Mouse (Mus musculus): ENCODE results near the gene Cttnbp2nl.

The Cttnbp2nl gene

DNA sequence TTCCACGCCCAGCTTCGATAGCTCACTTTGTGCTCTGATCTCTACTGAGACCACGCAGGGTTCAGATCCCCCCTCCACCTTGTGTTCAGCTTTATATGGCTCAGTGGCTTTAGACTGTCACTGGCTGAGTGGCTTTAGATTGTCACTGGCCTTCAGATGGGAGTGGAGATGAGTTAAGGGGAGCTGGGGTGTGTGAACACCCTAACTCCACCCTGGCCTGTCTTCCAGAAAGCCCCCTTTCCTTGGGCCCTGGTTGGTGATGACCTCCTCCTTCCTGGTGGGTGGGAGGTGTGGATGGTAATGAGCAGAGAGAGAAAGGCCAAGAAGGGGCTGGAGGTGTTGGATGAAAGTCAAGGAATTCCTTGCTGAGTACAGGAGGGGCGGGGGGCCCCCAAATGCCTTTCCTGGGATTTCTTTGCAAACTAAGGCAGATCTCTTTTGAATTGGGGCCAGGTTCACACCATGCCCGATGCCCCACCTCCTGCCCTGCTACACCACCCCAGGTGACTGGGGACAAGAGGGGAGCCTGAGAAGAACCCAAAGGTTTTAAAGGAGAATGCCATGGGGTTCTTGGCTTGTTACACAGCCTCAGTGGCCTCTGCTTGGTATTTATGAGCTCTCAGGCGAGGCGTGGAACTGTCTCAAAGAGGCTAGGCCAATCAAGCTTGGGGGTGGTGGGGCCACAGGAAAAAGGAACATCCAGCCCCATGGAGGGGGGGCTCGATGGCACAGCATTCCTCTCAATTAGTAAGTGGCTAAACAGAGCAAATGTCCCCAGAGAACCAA is 87.7 kb downstream of the Cttnbp2nl start:
- in situ Hi-C loops (cut with MboI) = no loop called here

DNA sequence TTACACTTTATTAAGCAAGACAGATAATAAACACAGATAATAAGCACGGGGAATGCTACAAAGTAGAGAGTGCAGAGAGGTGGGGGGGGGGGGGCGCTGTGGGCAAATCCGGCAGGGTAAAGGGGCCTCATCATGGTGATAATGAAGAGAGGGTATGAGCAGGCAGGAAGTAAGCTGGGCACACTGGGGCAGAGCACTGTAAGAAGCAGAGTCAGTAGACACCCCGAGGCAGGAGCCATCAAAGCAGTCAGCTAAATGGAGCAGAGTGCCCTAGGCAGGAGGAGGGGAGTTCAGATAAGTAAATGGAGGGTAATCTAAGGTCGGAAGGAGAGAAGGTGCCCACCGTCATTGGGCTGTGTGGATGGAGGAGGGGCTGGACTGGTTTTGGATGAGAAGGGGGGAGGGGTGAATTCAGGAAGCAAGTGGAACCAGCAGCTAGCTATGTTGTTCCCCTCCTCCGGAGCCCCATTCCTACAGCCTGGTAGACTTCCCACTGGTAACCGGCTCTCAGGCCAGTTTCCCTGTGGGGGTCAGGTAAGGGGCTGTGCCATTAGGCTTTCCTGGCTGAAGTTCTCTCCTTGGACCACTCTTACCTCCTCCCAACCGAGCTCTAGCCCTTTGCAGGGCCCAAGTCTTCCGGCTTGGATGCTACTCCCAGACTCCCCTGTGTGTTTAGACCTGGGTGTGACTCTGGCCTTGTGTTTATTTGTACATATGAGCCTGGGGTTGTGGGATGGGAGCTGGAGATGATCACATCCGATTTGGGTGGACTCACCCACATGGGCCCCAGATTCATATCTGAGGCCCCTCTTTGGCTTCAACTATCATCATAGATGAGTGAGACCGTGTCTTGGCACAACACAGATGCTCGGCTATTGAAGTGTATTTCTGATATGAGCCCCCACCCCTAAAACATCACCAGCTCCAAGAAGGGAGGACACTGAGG is 89.3 kb downstream of the Cttnbp2nl start:
- in situ Hi-C loops (cut with MboI) = no loop called here

DNA sequence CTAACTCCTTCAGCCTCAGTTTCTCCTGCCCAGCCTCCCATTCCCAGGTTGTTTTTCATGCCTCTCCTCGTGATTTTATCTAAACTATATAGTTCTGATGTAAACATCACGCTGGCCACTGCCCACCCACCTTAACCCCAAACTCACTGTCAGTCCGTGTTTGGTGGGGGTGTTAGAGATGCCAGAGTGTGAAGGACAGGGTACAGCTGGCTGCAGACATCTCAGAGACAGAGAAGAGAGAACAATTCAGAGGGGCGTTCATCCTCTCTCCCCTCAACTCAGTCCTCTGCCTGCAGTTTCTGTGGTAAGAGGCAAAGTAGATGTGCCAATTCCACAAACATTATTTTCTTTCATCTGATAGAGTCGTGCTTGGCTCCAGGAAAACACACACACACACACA is 90.1 kb downstream of the Cttnbp2nl start:
- in situ Hi-C loops (cut with MboI) = no loop called here

DNA sequence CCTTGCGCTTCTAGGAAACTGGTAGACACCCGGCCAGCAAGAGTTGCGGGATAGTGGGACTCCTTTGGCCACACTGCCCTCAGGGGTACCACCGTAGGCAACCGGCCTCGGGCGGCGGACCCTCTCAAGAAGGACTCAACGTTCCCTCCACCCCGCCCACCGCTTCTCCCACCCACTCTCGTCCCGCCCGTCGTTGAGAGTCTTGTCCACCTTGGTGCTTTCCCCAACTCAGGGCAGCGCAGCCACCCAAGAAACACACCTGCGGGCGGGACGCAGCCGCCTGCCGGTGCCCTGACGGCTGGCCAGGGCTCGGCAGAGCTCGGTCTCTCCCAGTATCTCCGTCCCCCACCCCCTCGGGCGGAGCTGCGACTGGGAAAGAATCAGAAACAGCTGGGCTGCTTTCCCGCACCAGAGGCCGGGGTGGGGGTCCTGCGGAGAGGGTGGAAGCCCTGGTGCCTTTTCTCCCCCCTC is 90.8 kb downstream of the Cttnbp2nl start:
- in situ Hi-C loops (cut with MboI) = no loop called here

DNA sequence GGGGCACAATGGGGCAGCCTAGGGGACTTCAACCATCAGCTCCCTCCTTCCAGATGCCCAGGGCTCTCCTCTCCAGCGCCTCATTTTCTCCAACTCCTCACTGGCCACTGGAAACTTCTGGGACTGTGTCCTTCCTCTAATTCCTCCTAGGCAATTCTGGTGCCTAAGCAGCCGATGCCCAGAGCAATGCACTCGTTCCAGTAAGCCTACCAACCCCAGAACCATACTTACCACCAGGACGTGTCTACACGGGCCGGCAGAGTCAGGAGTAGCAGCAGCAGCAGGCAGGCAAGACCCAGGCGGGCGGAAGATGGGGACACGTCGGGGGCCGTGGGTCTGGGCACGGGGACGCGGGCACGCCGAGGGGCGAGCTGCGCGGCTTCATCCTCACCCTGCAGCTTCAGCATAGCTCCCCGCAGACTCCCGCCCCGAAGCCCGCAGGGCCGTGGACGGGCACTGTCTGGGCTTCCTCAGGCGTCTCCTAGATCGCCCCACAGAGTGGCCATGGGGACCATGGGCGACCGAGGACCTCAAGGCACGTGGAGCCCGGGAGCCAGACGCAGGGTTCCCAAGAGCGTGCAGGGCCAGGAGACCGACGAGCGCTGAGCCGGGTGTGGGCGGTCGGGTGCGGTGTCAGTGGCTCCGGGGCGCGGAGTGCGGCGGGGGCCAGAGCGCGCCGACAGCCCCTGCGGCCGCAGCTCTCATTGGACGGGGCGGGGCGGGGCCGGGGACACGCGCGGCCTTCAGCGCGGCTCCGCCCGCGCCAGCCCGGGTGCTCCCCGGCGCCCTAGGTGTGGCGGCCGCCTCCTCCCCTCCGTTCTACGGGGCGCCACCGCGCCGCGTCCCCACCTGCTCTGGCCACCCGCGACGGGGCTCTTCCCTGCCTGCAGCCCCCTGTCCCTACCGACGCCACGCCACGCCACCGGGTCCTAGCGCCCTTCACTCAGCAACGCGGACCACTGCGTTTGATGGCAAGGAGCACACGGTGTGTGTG is 91.6 kb downstream of the Cttnbp2nl start, which contains the start of gene Wnt2b:
Gene Wnt2b (minus strand): TSS at position 856 of the 994 bp plus-strand sequence.
- in situ Hi-C loops (cut with MboI) = no loop called here

DNA sequence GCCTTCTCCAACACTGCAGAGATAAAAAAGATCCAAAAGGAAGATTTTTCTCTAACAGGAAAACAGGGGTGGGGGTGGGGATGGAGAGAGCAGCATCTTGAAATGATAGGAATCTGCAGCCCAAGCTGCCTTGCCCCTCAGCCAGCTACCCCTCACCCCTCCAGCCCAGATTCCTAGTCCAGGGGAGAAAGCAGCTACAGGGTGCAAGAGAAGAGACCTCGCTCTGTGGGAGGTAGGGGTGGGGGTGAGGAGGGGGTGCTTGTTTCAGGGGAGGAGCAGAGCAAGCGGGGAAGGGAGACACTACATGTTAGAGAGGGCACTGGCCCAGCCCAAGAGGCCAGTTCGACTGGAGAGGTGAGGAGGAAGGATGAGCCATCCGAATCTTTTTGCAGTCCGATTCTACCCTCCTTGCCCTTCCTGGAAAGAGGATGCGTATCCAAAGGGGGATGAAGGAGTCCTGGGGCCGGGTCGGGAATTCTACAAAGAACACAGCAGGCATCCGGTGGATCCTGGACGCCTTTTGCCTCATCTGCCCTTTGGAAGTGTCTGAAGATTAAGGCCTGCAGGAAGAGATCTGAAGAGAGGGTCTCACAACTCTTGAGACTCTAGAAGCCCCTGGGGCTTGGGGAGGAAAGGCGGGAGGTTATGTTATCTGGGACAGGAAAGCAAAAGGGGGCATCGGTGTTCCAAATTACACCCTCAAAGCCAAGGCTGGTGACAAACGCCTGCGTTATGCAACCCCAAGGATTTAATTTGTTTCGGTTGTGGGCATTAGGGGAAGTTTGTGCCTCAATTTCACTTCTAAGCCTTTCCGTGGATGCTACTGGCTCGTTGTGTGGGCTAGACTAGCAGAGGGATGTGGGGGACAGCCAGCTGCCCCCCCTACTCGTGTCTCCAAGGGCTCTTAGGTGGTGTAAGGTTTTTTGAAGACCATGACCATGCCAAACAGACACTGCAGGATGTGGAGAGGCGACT is 92.6 kb downstream of the Cttnbp2nl start:
- in situ Hi-C loops (cut with MboI) = no loop called here

DNA sequence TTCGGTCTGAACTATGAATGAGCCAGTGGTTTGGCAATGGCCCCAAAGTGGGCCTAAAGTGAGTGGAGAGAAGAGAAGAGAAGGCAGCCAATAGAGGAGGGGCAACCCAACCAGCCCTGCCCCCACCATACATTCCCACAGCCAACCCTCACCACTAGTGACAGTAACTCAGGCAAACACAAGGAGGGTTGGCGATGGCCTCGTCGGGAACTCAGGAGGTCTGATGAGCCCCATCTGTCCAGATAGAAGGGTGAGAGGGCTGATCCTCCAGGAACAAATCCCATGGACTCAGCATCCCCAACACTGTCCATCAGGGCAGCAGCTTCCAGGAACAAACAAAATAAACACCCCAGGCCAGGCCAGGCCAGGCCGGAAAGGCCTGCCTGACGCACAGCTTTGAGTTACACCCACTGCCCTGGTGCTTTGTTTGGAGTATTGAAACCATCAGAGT is 96.8 kb downstream of the Cttnbp2nl start:
- in situ Hi-C loops (cut with MboI) = no loop called here

DNA sequence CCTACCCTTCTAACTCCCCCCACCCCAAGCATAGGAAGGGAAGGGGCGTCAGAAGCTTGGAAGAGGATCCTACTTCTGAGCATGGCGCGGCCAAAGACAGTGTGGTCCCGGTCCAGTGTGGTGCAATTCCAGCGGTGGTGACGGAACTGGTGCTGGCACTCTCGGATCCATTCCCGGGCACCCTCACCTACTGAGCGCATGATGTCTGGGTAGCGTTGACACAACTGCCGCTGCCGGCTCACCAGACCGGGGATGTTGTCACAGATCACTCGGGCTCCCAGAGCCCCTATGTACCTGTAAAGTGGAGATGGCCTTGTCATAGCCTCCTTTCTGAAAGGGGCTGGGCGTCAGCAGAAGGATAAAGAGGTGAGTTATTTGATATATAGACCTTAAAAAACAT is 98.4 kb downstream of the Cttnbp2nl start:
- in situ Hi-C loops (cut with MboI) = no loop called here

DNA sequence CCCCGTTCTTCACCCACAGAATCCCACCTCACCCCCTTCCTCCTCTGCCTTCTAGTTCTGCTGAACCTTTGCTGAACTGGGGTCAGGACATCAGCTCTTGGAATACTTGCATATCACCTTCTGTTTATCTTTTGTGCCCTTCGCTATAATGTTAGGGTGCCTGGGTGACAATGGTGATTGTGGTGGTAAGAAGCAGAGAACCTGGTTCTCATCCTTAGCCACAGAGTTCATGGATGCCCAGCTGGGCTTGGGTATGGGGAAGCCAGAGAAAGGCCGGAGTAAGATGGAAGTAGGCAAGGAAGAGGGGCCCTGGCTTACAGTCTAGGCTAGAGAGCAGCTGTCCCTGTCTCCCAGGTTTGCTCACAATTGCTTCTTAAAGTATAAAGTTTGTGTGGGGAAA is 98.8 kb downstream of the Cttnbp2nl start:
- in situ Hi-C loops (cut with MboI) = no loop called here

DNA sequence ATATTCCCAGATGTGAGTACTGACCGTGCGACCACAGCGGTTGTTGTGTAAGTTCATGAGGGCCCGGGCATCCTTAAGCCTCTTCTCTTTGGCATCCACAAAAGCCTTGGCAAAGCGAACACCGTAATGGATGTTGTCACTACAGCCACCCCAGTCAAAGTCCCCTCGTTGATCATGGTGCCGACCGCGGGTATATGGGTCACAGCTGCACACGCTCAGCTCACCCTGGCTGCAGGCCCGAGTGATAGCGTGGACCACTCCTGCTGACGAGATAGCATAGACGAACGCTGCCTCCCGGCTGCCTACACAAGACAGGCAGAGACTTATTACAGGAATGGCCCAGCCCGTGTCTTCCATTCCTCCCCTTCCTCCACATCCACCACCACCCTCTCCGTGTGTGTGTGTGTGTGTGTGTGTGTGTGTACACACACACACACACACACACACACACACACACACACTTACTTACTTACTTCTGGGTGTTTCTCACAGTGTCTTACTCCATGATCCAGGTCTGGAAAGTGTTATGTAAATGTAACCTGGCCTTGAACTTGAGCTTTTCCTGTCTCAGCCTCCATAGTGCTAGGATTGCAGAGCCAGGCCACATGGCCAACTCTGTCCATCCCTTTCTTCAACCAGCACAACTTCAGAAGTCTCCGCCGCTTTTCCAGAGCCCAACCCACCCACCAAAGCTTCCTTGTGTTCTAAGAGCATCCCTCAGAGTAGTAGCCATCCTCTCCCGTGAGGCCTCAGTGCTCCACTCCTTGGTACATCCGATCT is 99.9 kb downstream of the Cttnbp2nl start:
- in situ Hi-C loops (cut with MboI) = no loop called here
